Mouse (Mus musculus) kidney, postnatal 10 days (tissue): ENCODE data around the gene Tubb3.
A peak's percentile ranks its signal among the peaks of the same experiment; 100 is the strongest.
"Not testable (repeated sequence)": the region's sequence is repeated elsewhere in the genome, so short reads cannot be mapped to it uniquely, and the experiment has no call there.

Experiments used
- DNase-seq: peaks from one replicate; pipeline ENCODE4 v3.0.0; 2021; ENCODE audit warnings: mixed read lengths

Tubb3 gene

DNA sequence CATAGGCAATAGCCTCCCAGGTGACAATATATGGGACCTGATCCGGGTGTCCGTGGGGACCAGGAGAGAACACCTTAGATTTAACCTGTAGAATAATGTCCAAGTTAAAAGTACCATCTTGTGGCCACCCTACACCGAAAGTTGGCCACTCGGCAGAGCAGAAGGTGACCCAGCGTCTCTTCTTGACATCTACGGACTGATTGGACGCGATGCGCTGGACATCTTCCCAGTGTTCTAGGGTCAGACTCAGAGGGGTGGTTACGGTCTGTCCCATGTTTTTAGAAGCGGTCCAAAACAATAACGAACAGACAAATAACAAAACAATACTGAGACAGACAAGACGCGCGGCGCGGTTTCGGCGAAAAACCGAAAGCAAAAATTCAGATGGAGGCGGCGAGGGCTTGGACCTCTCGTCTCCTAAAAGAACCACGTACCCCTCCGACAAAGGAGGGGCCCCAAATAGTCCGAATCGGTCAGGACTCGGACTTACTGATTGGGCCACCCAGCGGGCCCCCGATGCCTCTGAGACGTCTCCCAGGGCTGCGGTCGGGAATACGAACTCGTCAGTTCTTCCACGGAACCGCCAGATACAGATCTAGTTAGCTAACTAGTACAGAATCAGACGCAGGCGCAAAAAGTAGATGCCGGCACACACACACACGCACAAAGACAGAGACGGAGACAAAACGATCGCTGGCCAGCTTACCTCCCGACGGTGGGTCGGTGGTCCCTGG, 22.2 kb downstream of the Tubb3 start:
- DNase-seq, result not testable (repeated sequence)

GRCm38 (mm10) chr8:123441788-123442187, 30.6 kb downstream of the Tubb3 start:
- DNase-seq, result no peak

DNA sequence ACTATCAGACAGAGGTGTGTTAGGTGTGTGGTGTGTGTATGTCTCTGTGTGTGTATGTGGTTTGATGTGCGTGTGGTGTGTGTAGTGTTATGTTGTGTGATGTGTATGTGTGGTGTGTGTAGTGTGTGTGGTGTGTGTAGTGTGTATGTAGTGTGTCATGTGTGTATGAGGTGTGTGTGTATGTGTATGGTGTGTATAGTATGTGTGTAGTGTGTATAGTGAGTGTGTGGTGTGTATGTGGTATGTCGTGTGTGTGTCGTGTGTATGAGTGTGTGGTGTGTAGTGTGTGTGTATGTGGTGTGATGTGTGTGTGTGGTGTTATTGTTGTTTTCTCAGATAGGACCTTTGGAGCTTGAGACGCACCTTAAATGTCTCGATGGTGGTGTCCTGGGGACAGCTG, 31.1 kb downstream of the Tubb3 start:
- DNase-seq, result no peak

GRCm38 (mm10) chr8:123442871-123443575, 31.8 kb downstream of the Tubb3 start:
- peak; percentile 97 for DNase-seq

- peak; percentile 57 for DNase-seq
Observed at GRCm38 (mm10) chr8:123443576-123443921, 32.3 kb downstream of the Tubb3 start.

GRCm38 (mm10) chr8:123444131-123444530, 32.9 kb downstream of the Tubb3 start:
- no peak for DNase-seq

DNA sequence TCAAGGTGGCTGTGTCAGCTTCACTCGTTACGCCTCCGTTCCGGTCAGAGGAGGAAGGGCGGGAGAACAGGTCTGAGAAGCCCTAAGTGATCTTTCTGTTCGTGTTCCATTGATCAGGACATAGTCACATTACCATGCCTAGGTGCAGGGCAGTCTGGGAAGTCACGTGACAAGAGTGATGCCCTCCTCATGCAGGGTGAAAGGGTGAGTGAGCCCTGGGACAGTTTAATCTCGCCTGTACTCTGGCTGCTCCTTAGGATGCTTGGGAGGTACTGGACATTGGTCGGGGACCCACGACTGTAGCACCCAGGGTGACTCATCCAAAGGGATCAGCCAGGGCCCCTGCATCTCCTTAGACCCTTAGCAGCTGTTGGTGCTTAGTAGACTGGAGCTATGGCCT, 34.8 kb downstream of the Tubb3 start:
- no peak for DNase-seq

- no peak for DNase-seq
Observed at GRCm38 (mm10) chr8:123446799-123447198, 35.6 kb downstream of the Tubb3 start.

- no peak for DNase-seq
Observed at GRCm38 (mm10) chr8:123450783-123451182, 39.6 kb downstream of the Tubb3 start.

- DNase-seq, result not testable (repeated sequence)
Observed at GRCm38 (mm10) chr8:123451747-123452146, 40.5 kb downstream of the Tubb3 start.

DNA sequence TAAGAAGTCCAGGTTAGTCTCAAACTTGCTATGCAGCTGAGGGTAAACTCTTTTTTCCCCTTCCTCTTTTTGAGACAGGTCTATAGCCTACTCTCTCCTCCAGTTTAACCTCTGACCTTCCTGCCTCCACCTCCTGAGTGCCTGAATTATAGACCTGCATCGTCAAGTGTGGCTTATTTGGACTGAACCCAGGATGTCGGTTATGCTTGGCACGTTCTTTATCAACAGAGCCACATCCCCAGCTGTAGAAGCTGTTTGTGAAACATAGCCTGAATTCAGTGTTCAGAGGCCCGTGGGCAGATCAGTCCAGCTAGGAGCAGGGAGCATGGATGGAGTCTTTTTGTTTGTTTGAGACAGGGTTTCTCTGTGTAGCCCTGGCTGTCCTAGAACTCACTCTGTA, 40.9 kb downstream of the Tubb3 start:
- DNase-seq, result no peak

DNA sequence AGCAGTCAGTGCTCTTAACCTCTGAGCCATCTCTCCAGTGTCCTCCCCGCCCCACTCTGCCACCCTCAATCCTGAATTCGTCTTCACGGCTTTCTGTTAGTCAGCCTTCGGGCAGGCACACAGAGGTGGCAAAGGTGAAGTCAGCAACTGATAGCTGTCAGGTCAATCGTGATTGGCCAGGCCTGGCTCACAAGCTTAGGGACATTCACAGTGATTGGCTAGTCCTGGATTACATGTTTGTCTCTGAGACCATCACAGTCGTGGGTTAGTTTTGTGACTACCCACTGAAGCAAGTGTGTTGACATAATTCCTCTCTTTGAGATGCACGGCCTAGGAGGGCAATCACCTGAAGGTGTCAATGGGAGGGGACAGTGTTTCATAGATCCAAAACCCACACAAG, 42.1 kb downstream of the Tubb3 start:
- DNase-seq, result no peak

DNA sequence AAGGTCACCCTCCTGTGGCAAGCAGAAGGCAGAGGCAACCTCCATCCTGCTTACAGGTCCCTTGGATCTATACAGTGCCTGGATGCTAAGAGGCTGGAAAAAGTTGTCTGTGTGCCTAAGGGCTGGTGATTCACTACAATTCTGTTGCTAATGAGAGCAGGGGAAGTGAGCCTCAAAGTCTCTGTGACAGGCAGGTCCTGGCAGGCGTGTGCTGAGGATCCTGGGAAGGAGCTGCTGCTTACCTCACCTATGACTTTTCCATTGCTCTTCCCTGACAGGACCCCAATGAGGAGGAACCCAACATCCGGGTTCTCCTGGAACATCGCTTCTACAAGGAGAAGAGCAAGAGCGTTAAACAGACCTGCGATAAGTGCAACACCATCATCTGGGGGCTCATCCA, 42.7 kb downstream of the Tubb3 start:
- DNase-seq, result no peak

- DNase-seq, result no peak
Observed at GRCm38 (mm10) chr8:123454559-123454958, 43.3 kb downstream of the Tubb3 start.

DNA sequence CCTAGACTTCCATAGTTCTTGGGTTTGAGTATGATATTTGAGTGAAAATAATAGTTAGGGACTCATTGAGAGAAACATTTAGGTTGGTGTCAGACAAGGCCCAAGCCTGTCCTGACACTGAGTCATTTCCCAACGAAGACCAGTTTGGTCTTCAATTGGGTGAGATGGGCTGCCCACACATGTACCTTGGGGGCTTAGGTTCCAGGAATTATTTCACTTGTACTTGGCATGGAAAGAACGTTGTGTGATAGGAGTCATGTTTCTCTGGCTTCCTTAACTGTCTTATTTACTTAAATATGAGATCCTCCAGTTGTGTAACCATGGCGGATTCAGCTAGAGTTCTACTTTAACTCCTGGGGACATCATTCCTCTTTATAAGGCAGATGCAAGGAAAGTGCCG, 52.4 kb downstream of the Tubb3 start:
- no peak for DNase-seq

DNA sequence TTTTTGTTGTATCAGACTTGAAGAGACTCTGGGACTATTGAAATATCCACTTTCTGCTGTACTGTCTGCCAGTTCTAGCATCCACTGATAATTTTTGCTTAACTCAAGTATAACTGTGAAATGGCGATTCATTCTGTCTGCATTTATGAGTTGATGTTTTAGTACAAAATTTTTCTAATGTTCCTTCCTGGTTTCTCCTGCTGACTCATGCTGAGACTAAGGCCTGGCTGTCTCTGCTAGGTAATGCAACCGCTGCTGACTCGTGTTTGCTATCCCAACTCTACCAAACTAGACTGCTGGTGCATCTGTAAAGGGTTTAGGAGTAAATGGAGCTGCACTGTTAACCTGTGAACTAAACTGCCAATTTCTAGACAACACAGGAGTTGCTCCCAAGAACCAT, 56.3 kb downstream of the Tubb3 start:
- DNase-seq, result no peak
